Mouse (Mus musculus) heart, embryonic 12.5 days (tissue): Measurements from ENCODE around the gene Ubxn2a. TPM values are rescaled to one million over a fixed set of nuclear protein-coding genes. Genes with fewer than 3 reads are reported as not detected.

ENCODE experiments used
- ATAC-seq: fragments of 200-750 bp; cut with Nextera tagmentation; 2 replicates; pipeline ENCODE4 v1.8.0; 2017; ENCODE audit warnings: moderate TSS enrichment, moderate library complexity; ENCODE audit not compliant: insufficient number of reproducible peaks, low FRiP score
- H3K27ac ChIP-seq: fragments of 300-500 bp; sonication (generic); 2 replicates; pipeline ENCODE4 v1.5.1; 2016; ENCODE audit warnings: mild to moderate bottlenecking, moderate library complexity; ENCODE audit not compliant: poor library complexity, severe bottlenecking
- H3K27me3 ChIP-seq: fragments of 300-500 bp; sonication (generic); replicated peaks from 2 replicates; pipeline ENCODE4 v1.6.1; 2016; ENCODE audit warnings: mild to moderate bottlenecking, moderate library complexity
- H3K36me3 ChIP-seq: fragments of 300-500 bp; sonication (generic); 2 replicates; pipeline ENCODE4 v1.6.1; 2016; ENCODE audit warnings: mild to moderate bottlenecking, moderate library complexity
- H3K4me1 ChIP-seq: fragments of 300-500 bp; sonication (generic); replicated peaks from 2 replicates; pipeline ENCODE4 v1.6.1; 2016; ENCODE audit warnings: mild to moderate bottlenecking
- H3K4me2 ChIP-seq: fragments of 300-500 bp; sonication (generic); 2 replicates; pipeline ENCODE4 v1.6.1; 2016; ENCODE audit warnings: mild to moderate bottlenecking, moderate library complexity
- H3K4me3 ChIP-seq: fragments of 300-500 bp; sonication (generic); 2 replicates; pipeline ENCODE4 v1.5.1; 2016; ENCODE audit warnings: mild to moderate bottlenecking
- H3K9ac ChIP-seq: fragments of 300-500 bp; sonication (generic); 2 replicates; pipeline ENCODE4 v1.6.1; 2016; ENCODE audit warnings: mild to moderate bottlenecking, moderate library complexity
- H3K9me3 ChIP-seq: fragments of 300-500 bp; sonication (generic); replicated peaks from 2 replicates; pipeline ENCODE4 v1.6.1; 2016; ENCODE audit warnings: mild to moderate bottlenecking, moderate library complexity
- WGBS: fragments of 180-500 bp; shearing (Covaris S2); methylation state at CpG from one replicate; pipeline ENCODE4 v1.1.7; 2016; 5-methylcytosine and 5-hydroxymethylcytosine counted together
- polyA plus RNA-seq: library from polyadenylated mRNA; unstranded; fragments of >200 nt; fragmentation: Nextera tagmentation; extraction: Ambion mirVana; gene quantifications from 2 replicates; pipeline ENCODE4 v1.2.1, GENCODE M21; 2016

Gene Ubxn2a
- polyA plus RNA-seq, 1 experiment from 2014 or later, result 36.0 TPM

GRCm38 (mm10) chr12:4862672-4863071 is 44.8 kb downstream of the Ubxn2a start:
- H3K27ac ChIP-seq, result 0 out of 2 replicates have a peak overlapping the region, but pooled peaks have one; percentile 32
- H3K9me3 ChIP-seq, result no peaks in the 10 kb centered on the region
- H3K27me3 ChIP-seq, result no peaks in the 10 kb centered on the region; the same call in 1 of the 2 replicates
- peaks cover 42% of the 10 kb centered on the region for H3K4me1 ChIP-seq
- H3K9ac ChIP-seq, result no peak overlapping the region
- no peak overlapping the region for H3K4me3 ChIP-seq
- WGBS, result 92% methylated on average over 4 of the region's 4 CpGs
- H3K4me2 ChIP-seq, result no peak overlapping the region
- H3K36me3 ChIP-seq, result 0 out of 2 replicates have a peak, but pooled peaks cover 9% of the 10 kb centered on the region
- no peak for ATAC-seq

GRCm38 (mm10) chr12:4859241-4859914 is 48.1 kb downstream of the Ubxn2a start:
- H3K9ac ChIP-seq, result no peak overlapping the region
- H3K4me2 ChIP-seq, result no peak overlapping the region
- H3K27ac ChIP-seq, result peak overlapping the region; percentile 63
- H3K4me1 ChIP-seq, result peaks cover 35% of the 10 kb centered on the region
- 0 out of 2 replicates have a peak, but pooled peaks cover 5% of the 10 kb centered on the region for H3K9me3 ChIP-seq
- no peaks in the 10 kb centered on the region for H3K27me3 ChIP-seq
- WGBS, result 33% methylated on average over 11 of the region's 11 CpGs
- peaks cover 27% of the 10 kb centered on the region for H3K36me3 ChIP-seq
- H3K4me3 ChIP-seq, result no peak overlapping the region
- peak; percentile 52 for ATAC-seq

GRCm38 (mm10) chr12:4856834-4857233 is 50.7 kb downstream of the Ubxn2a start:
- Histone ChIP-seq H3K4me3 (no peak overlapping the region), H3K9ac (no peak overlapping the region), H3K4me2 (no peak overlapping the region), H3K4me1 (peaks cover 17% of the 10 kb centered on the region), H3K36me3 (peaks cover 43% of the 10 kb centered on the region), H3K27ac (no peak overlapping the region), H3K9me3 (0 out of 2 replicates have a peak, but pooled peaks cover 5% of the 10 kb centered on the region), H3K27me3 (no peaks in the 10 kb centered on the region)
- no peak for ATAC-seq
- WGBS, result 96% methylated on average over 2 of the region's 2 CpGs

- no peaks in the 10 kb centered on the region for H3K27me3 ChIP-seq
- H3K4me2 ChIP-seq, result no peak overlapping the region
- 94% methylated on average over 5 of the region's 5 CpGs for WGBS
- H3K9me3 ChIP-seq, result 0 out of 2 replicates have a peak, but pooled peaks cover 5% of the 10 kb centered on the region
- no peak overlapping the region for H3K4me3 ChIP-seq
- H3K9ac ChIP-seq, result no peak overlapping the region
- peaks cover 49% of the 10 kb centered on the region for H3K36me3 ChIP-seq
- ATAC-seq, result no peak
- H3K27ac ChIP-seq, result no peak overlapping the region
- peaks cover 12% of the 10 kb centered on the region for H3K4me1 ChIP-seq
Measured at GRCm38 (mm10) chr12:4856160-4856559, 51.3 kb downstream of the Ubxn2a start.

- H3K9ac ChIP-seq, result peak overlapping the region; percentile 73
- H3K9me3 ChIP-seq, result no peaks in the 10 kb centered on the region
- H3K27me3 ChIP-seq, result no peaks in the 10 kb centered on the region
- peak overlapping the region; percentile 78 for H3K4me3 ChIP-seq
- H3K36me3 ChIP-seq, result no peaks in the 10 kb centered on the region
- H3K4me1 ChIP-seq, result peaks cover 21% of the 10 kb centered on the region
- under 1% methylated on average over 12 of the region's 12 CpGs for WGBS
- H3K27ac ChIP-seq, result peak overlapping the region; percentile 74
- peak overlapping the region; percentile 68 for H3K4me2 ChIP-seq
- peak; percentile 56; the same call in 1 of the 2 replicates for ATAC-seq
Measured at GRCm38 (mm10) chr12:4843741-4844140, 63.8 kb downstream of the Ubxn2a start.

GRCm38 (mm10) chr12:4842890-4843597 is 64.5 kb downstream of the Ubxn2a start, which contains the start of gene Wdcp:
TSS of gene Wdcp (plus strand) at chr12:4843303.
- Histone ChIP-seq H3K4me2 (peak within 1 kb of the TSS; percentile 80), H3K27ac (peak within 1 kb of the TSS; percentile 74), H3K27me3 (no peaks in the 10 kb centered on the region), H3K4me1 (peaks cover 21% of the 10 kb centered on the region), H3K9ac (peak within 1 kb of the TSS; percentile 73), H3K36me3 (no peaks in the 10 kb centered on the region), H3K9me3 (no peaks in the 10 kb centered on the region), H3K4me3 (peak within 1 kb of the TSS; percentile 78)
- WGBS, result 0% methylated on average over 30 of the region's 30 CpGs
- ATAC-seq, result peak; percentile 91

GRCm38 (mm10) chr12:4842456-4842855 is 65.0 kb downstream of the Ubxn2a start:
- ATAC-seq, result no peak
- H3K27me3 ChIP-seq, result no peaks in the 10 kb centered on the region
- H3K4me3 ChIP-seq, result no peak overlapping the region
- no peaks in the 10 kb centered on the region for H3K9me3 ChIP-seq
- no peak overlapping the region for H3K9ac ChIP-seq
- no peak overlapping the region for H3K27ac ChIP-seq
- no peak overlapping the region for H3K4me2 ChIP-seq
- WGBS, result 91% methylated on average over 8 of the region's 8 CpGs
- H3K36me3 ChIP-seq, result no peaks in the 10 kb centered on the region
- H3K4me1 ChIP-seq, result peaks cover 21% of the 10 kb centered on the region

- Histone ChIP-seq H3K9me3 (no peaks in the 10 kb centered on the region), H3K4me2 (peak within 1 kb of the TSS; percentile 80), H3K27me3 (no peaks in the 10 kb centered on the region), H3K9ac (peak within 1 kb of the TSS; percentile 77), H3K4me3 (peak within 1 kb of the TSS; percentile 80), H3K36me3 (no peaks in the 10 kb centered on the region), H3K4me1 (peaks cover 21% of the 10 kb centered on the region), H3K27ac (no peak within 1 kb of the TSS)
- 0% methylated on average over 36 of the region's 37 CpGs for WGBS
- ATAC-seq, result peak; percentile 79
Measured at GRCm38 (mm10) chr12:4841392-4841887, 66.1 kb downstream of the Ubxn2a start, which contains the start of gene Fkbp1b. TSS of gene Fkbp1b (minus strand) at chr12:4841591.

- no peaks in the 10 kb centered on the region for H3K27me3 ChIP-seq
- WGBS, result 2% methylated on average over 11 of the region's 11 CpGs
- no peaks in the 10 kb centered on the region for H3K9me3 ChIP-seq
- peak overlapping the region; percentile 80 for H3K4me2 ChIP-seq
- peak overlapping the region; percentile 80 for H3K4me3 ChIP-seq
- H3K36me3 ChIP-seq, result no peaks in the 10 kb centered on the region
- no peak for ATAC-seq
- H3K27ac ChIP-seq, result no peak overlapping the region
- H3K4me1 ChIP-seq, result peaks cover 21% of the 10 kb centered on the region
- peak overlapping the region; percentile 77 for H3K9ac ChIP-seq
Measured at GRCm38 (mm10) chr12:4840741-4841140, 66.8 kb downstream of the Ubxn2a start.

GRCm38 (mm10) chr12:4840010-4840409 is 67.5 kb downstream of the Ubxn2a start:
- 45% methylated on average over 6 of the region's 6 CpGs for WGBS

GRCm38 (mm10) chr12:4836959-4837358 is 70.5 kb downstream of the Ubxn2a start:
- no peak overlapping the region for H3K9ac ChIP-seq
- 41% methylated on average over 4 of the region's 4 CpGs for WGBS
- ATAC-seq, result no peak
- no peak overlapping the region for H3K4me2 ChIP-seq
- H3K27me3 ChIP-seq, result no peaks in the 10 kb centered on the region
- no peaks in the 10 kb centered on the region for H3K9me3 ChIP-seq
- no peak overlapping the region for H3K4me3 ChIP-seq
- H3K4me1 ChIP-seq, result peaks cover 10% of the 10 kb centered on the region
- peaks cover 7% of the 10 kb centered on the region for H3K36me3 ChIP-seq
- no peak overlapping the region for H3K27ac ChIP-seq

More at GRCm38 (mm10) chr12:4840010-4840409, 67.5 kb downstream of the Ubxn2a start:
- Histone ChIP-seq H3K4me2 (peak overlapping the region; percentile 80), H3K4me3 (no peak overlapping the region), H3K4me1 (peaks cover 21% of the 10 kb centered on the region), H3K9me3 (no peaks in the 10 kb centered on the region), H3K36me3 (no peaks in the 10 kb centered on the region), H3K27ac (no peak overlapping the region), H3K27me3 (no peaks in the 10 kb centered on the region), H3K9ac (no peak overlapping the region)
- no peak for ATAC-seq
